Mouse (Mus musculus): ENCODE data around the gene Hspbp1.

The Hspbp1 gene

GRCm38 (mm10) chr7:4684632-4685417 is at the start of gene Hspbp1:
Hspbp1 (minus strand) TSS chr7:4685068.
- peak; percentile 83 to 84 for DNase-seq (ENCODE audit: low spot score in 2 of 2)

- DNase-seq (ENCODE audit: low spot score in 2 of 2): no peak
These were observed 48.1 kb upstream of the Hspbp1 start for GRCm38 (mm10) chr7:4732968-4733392.

DNA sequence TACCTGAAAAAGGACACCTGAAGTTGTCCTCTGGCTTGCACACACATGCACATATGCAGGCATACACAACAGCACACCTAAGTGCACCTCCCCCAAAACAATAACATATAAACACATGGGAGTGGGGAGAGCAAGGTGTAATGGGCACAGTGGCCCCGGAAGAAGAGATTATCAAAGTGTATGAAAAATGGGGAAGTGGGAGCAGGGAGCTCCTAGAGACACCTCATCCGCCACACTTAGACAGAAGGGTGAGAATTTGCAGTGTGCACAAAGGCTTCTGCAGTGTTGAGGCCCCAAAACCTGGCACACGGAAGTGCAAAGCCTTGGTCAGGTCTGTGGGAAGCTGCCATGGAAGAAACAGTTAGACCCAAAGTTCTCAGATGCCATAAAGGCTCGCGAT is 46.2 kb upstream of the Hspbp1 start:
- DNase-seq (ENCODE audit: low spot score in 2 of 2): no peak

- DNase-seq (ENCODE audit: low spot score in 2 of 2): no peak
These were observed 40.3 kb upstream of the Hspbp1 start, which contains the start of gene Tmem150b for GRCm38 (mm10) chr7:4725169-4725568. Tmem150b (minus strand) TSS chr7:4725249.

DNA sequence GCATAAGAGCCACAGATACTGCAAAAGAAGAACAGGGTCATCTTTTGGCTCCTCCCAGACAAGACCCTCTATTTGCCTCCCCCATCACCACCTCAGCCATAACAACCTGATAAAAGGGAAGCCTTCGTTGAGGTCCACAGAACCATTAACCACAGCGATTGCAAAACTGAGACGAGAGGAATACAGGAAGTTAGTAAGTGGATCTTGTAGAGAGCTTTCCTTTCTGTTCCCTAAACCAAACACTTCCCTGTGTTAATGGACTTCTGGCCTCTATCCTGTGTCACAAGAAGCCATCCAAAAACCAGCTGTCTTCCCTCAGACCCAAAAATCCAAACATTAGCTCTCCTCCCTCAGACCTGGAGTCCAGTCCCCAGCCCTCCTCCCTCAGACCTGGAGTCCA is 39.5 kb upstream of the Hspbp1 start:
- DNase-seq (ENCODE audit: low spot score in 2 of 2): no peak

- no peak for DNase-seq (ENCODE audit: low spot score in 2 of 2)
These were observed 38.6 kb upstream of the Hspbp1 start for GRCm38 (mm10) chr7:4723508-4723907.

DNA sequence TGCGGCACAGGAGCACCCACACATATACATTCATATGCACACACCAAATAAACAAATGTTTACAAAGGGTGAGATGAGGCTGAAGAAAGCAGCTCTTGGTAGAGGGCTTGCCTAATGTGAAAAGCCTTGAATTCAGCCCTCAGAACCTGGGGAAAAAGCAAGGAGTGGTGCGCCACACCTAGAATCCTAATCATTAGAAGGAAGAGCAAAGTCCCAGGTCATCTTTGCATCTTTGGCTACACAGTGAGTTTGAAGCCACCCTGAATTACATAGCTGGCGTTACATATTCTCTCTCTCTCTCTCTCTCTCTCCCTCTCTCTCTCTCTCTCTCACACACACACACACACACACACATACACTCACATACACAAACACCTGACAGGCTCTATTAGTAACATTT is 34.4 kb upstream of the Hspbp1 start:
- no peak for DNase-seq (ENCODE audit: low spot score in 2 of 2)

DNA sequence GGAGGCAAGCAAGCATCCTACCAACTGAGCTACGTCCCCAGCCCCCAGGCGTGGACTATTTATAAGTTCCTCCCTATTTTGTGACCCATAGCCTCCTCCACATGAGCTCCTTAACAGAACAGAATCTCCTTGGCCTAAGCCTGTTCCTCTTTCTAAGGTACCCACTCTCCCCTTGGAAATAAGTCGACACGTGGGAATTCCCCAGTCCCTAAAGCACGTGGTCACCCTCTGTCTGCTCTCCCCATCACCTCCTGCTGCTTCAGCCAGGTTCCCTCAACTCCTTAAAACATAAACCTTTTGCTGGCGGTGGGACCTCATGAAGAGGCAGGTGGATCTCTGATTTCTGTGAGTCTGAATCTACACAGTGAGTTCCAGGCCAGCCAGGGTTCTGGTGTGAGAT is 32.1 kb upstream of the Hspbp1 start:
- no peak for DNase-seq (ENCODE audit: low spot score in 2 of 2)

DNA sequence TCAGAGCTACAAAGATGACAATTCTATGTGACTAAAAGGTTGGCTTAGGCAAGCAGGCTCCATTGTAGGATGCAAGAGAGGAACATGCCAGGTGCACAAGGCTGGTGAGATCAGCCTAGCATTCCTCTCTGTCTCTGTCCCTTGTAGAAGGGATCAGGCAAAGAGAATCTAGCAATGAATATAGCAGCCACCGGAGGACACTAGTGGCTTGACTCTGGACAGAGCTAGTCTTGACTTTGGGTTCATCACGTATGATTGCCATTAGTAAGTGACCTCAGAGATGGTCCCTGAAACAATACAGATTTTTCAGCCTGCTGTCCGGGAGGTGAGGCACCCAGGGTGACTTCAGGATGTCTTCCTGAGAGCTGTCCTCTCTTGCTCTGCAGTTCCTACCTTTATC is 27.7 kb upstream of the Hspbp1 start:
- DNase-seq (ENCODE audit: low spot score in 2 of 2): no peak

GRCm38 (mm10) chr7:4705098-4705497 is 20.2 kb upstream of the Hspbp1 start:
- DNase-seq (ENCODE audit: low spot score in 2 of 2): no peak

DNA sequence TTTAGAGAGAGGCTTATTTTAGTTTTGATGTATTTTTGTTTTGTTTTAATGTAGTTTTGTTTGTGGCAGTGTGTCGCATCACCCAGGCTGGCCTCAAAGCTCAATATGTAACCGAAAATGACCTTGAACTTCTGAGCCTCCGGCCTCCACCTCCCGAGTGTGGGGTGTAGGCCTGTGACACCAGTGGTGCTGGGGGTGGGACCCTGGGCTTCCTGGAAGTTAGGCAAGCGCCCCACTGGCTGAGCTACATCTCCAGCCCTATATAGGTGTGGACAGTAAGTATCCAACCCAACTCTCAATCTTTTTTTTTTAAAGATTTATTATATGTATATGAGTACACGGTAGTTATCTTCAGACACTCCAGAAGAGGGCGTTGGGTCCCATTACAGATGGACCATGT is 18.3 kb upstream of the Hspbp1 start:
- no peak for DNase-seq (ENCODE audit: low spot score in 2 of 2)

GRCm38 (mm10) chr7:4702334-4702733 is 17.5 kb upstream of the Hspbp1 start:
- no peak for DNase-seq (ENCODE audit: low spot score in 2 of 2)

DNA sequence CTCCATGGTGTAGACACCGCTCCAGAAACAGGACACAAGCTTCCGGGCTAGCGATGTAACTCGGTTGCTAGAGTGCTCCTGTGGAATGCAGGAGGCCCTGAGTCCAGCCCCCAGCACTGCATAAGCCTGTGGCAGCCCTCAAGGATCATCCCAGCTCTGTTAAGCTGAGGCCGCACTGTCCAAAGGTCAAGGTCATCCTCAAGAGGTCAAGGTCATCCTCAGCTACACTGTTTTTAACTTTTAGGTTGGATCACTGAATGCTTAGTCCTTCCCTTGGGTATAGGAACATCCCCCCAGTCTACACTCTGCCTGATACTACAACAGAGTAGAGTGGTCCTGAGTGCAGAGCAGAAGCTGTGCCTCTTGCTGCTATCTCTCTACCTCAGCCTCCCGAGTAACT is 8.1 kb upstream of the Hspbp1 start:
- no peak for DNase-seq (ENCODE audit: low spot score in 2 of 2)

DNA sequence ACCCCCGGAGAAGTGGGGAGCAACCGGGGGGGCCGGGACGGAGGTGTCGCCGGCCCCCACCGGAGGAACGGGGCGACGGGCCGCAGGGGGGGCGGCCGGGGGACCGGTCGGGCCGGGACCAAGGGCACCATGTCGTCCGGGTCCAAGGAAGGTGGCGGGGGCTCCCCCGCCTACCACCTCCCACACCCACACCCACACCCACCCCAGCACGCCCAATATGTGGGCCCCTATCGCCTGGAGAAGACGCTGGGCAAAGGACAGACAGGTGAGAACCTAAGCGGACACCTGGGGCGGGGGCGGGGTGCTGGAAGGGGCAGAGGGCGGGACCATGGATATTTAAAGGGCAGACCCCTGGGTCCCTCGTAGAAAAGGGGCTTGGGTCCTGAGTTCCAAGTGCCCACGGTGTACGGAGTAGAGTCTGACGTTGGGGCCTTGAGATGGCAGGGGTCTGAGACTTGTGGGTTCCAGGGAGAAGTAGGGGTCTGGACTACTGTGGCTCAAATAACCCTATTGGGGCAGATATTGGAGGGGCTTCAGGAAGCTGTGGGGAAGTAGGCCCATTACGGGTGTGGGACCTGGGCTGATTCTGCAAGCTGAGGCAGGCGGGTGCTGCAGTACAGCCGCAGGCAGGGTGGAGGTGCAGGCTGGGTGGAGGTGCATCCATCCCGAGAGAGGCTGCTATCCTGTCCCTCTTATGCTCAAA is 6.2 kb upstream of the Hspbp1 start:
- DNase-seq (ENCODE audit: low spot score in 2 of 2): no peak

GRCm38 (mm10) chr7:4690387-4690786 is 5.5 kb upstream of the Hspbp1 start, which contains the start of gene Brsk1:
Brsk1 (plus strand) TSS chr7:4690604.
- DNase-seq (ENCODE audit: low spot score in 2 of 2): peak; percentile 48 to 61

GRCm38 (mm10) chr7:4684203-4684602 is 665 bp downstream of the Hspbp1 start:
- DNase-seq (ENCODE audit: low spot score in 2 of 2): no peak

DNA sequence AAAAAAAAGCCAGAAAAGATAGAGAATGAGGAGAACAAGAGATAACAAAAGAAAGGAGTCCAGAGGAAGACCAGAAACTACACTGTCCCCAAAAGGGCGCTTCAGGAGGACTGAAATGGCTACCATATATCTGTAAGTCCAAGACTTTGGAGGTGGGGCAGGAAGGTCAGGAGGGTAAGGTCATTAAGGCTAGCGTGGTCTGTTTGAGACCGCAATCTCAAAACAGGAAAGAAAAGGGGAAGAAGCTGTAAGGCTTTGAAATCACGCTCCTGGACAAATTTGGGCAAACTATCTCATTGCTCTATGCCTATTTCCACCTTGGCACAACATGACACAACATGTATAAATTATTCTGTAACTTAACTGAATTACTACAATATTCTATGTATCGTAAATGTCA is 1.6 kb downstream of the Hspbp1 start:
- no peak for DNase-seq (ENCODE audit: low spot score in 2 of 2)

DNA sequence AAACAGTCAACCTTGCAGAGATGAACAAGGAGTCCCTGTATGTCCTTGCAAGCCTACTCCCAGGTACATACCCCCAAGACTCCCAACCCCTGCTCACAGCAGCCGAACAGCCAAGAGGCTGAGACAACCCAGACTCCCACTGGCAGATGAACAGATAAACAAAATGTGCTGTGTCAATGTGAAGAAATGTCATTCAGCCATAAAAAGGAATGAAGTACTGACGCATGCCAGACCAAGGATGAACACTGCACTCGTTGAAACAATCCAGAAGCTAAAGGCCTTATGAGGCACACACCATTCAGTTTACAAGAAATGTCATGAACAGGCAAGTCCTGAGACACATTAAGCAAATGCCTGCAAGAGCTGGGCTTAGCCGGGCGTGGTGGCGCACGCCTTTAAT is 9.7 kb downstream of the Hspbp1 start:
- DNase-seq (ENCODE audit: low spot score in 2 of 2): no peak

GRCm38 (mm10) chr7:4674114-4674731 is 10.6 kb downstream of the Hspbp1 start:
- no peak for DNase-seq (ENCODE audit: low spot score in 2 of 2)

- no peak for DNase-seq (ENCODE audit: low spot score in 2 of 2)
These were observed 12.9 kb downstream of the Hspbp1 start for GRCm38 (mm10) chr7:4671956-4672355.

GRCm38 (mm10) chr7:4670655-4671255 is 14.1 kb downstream of the Hspbp1 start:
- DNase-seq (ENCODE audit: low spot score in 2 of 2): no peak

DNA sequence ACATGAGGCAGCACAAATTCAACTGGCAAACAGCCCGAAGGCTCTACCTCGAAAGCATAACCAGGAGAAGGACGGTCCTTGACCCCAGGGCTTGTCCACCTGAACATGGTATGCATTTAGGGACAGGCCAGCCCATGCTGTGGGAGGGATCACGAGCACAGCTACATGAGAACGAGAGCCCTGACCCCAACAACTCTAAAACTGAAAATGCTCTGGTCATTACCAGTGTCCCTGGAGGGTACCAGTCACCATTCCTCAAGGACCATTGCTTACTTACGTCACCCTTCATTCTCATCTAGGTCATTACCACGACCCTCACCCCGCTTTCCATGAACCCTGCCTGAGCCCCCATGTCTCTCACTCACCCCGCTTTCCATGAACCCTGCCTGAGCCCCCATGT is 15.7 kb downstream of the Hspbp1 start:
- no peak for DNase-seq (ENCODE audit: low spot score in 2 of 2)

All from frontal cortex, postnatal 25 days (tissue).